Mouse (Mus musculus) thymus, postnatal 25 days (tissue): ENCODE data around the gene B4galt1.
"Not testable (repeated sequence)": the region's sequence is repeated elsewhere in the genome, so short reads cannot be mapped to it uniquely, and the experiment has no call there.

Experiments
- DNase-seq: peaks from one replicate; pipeline ENCODE4 v3.0.0; 2022

The B4galt1 gene

DNA sequence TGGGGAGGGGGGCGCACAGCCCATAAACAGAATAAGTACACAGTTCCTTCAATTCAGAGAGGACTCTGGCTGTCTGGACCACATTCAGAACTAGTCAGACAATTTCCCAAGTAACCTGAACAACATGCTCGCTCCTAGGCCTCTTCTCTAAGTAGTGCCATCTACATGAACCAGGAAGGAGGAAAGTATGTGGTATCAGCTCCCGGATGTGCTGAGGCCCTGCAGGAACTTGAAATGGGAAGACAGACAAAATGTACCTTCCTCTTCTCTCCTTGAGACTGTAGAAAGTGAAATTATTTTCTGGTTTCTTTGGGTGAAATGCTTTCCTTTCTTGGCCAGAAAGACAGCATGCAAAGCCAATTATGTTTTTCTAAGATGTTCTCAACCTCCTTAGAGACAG, 38.7 kb downstream of the B4galt1 start:
- no peak for DNase-seq

DNA sequence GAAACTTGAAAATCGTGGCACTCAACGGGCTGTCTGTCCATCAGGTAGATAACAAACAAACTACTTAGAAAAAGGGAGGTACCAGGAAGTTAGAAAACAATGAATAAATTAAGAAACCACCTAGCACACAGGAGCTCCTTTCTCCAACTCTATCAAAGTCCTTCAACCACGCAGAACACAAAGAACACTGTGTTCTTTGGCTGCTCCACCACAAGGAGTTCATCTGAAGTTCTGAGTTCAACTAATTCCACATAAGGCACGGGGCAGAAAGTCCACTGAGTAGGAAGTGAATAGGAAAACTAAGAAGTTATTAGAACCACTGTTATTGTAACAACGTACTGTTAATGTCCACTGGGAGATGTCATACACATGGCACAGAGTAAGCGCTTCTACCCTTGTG, 39.4 kb downstream of the B4galt1 start:
- no peak for DNase-seq

GRCm38 (mm10) chr4:40812891-40813290, 40.9 kb downstream of the B4galt1 start:
- DNase-seq = no peak

DNA sequence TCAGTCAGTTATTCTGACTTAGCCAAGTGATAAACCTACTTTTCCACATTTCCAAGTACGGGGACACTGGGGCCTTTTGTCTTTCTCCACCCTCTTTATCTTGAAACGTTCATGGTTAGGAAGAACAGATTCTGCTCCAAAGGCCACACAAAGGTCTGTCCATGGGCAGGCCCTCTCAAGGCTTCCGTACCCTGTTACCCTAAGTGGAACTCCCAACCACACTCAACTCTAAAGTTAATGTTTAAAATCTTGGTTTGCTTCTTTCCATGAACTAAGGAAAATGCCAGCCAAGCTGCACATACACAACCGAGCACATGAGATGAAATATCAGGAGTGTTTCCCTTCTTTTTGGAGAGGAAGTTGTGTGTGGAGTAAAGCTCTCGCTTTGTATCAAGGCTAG, 43.3 kb downstream of the B4galt1 start:
- no peak for DNase-seq

- no peak for DNase-seq
These were observed 46.4 kb downstream of the B4galt1 start for GRCm38 (mm10) chr4:40807382-40807781.

GRCm38 (mm10) chr4:40805401-40805800, 48.4 kb downstream of the B4galt1 start:
- no peak for DNase-seq

GRCm38 (mm10) chr4:40802787-40803186, 51.0 kb downstream of the B4galt1 start:
- no peak for DNase-seq

- no peak for DNase-seq
These were observed 51.9 kb downstream of the B4galt1 start for GRCm38 (mm10) chr4:40801908-40802307.

DNA sequence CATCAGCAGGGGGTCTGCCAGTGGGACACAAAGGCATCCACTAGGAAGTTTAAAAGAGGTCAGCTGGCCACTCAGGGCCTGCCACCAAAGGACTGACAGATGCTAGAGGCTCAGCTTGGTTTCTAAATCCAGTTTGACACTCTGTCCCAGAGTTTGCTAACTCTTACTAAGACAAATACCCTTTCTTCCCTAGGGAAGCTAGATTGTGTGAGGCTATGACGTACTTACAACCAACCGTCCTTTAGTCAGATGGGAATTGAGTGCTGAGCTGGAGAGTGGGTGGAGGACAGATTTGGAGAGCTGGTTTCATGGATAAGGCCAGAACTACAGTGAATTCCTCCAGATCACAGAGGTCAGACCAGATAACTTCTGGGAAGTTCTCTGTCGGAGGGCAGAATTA, 52.9 kb downstream of the B4galt1 start:
- no peak for DNase-seq

GRCm38 (mm10) chr4:40798833-40799555, 54.8 kb downstream of the B4galt1 start:
- not testable (repeated sequence) for DNase-seq

- no peak for DNase-seq
These were observed 58.0 kb downstream of the B4galt1 start for GRCm38 (mm10) chr4:40795761-40796160.

DNA sequence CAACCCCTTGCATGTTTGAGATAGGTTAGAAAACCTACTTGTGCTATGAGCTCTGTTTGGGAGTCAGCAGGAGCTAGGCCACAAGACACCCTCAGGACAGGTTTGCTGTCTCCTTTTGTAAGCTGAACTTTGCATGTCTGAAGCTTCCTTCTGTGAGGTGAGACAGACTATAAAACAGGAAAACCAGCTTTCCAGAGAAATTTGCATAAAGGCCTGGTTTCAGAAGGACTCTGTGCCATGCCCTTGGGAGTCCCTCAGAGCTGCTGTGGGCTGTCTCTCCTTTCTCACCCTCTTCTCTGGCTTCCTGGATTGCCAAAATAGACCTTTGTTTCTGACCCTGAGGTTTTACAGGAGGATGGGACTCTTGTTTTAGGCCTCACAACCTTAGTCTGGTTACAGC, 59.5 kb downstream of the B4galt1 start:
- no peak for DNase-seq

DNA sequence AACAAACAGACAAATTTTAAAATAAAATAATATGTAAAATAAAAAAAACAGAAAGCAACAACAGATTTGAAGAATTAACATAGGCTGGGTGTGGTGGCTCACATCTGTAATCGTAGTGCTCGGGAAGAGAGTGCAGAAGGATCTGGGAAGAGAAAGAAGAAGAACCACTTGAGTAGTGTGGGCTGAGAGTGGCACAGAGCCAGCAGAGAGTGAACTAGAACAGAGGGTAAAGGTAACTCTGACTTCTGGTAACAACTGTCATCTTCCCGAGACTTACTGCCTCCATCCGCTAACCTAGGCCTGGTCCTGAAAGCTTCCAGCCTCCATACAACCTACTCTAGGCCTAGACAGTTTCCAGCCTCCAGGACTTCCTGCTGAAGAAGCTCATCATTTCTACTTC, 62.6 kb downstream of the B4galt1 start:
- no peak for DNase-seq

GRCm38 (mm10) chr4:40786578-40786977, 67.2 kb downstream of the B4galt1 start:
- no peak for DNase-seq

DNA sequence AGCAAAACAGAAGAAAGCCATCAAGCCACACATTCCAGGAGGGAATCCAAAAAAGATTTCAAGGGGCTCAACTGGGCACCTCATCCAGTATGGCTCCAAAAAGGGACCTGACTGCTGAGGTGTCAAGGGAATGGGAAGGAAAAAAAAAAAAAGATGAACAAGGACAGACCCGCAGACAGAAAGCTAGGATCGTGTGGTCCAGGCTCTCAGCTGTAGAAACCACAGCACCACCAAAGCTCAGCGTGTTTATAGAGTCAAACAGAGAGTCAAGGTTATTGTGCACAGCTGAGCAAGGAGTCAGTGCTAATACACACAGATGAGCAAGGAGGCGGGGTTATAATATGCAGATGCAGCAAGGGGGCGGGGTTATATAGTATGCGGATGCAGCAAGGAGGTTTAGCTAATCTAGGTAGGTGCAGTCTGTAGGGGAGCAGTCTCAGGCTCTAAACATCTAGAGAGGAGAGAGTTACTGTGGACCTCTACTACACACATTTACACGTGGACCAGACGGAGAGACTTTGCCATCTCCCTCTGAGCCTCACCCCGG, 68.1 kb downstream of the B4galt1 start:
- DNase-seq = no peak

GRCm38 (mm10) chr4:40784556-40785169, 69.1 kb downstream of the B4galt1 start:
- DNase-seq = no peak

GRCm38 (mm10) chr4:40783049-40783448, 70.8 kb downstream of the B4galt1 start:
- no peak for DNase-seq

DNA sequence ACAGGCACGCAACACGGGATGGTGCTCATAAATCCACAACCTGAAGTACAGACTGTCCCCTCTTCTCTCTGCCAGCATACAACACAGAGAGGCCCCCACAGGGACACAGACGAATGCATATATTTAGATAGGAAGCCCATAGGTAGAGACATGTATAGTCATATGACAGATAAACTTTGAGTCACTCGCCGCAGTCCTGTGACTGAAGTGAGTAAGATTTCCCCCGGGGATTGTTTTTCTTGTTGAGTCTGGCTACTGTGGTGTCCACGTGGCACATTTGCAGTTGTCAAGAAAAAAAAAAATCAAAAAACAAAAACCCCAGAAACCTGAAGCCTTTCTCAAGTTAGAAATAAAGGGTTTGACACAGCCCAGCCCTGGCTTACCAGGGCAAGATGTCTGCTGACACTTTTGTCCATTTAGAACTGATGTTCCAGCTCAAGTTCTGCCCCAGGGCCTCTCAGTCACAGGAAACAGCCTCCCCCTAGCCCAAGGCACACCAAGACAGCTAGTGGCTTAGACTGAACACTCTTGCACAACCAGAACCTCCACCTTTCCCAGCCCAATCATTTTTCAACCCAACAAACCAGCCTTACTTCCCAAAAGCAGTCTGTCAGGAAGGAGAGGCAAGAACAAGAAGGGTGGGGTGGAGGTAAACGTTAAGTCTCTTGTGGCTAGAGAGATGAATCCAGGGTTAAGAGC, 71.9 kb downstream of the B4galt1 start:
- DNase-seq = no peak

GRCm38 (mm10) chr4:40781143-40781542, 72.7 kb downstream of the B4galt1 start:
- peak; percentile 77 for DNase-seq

DNA sequence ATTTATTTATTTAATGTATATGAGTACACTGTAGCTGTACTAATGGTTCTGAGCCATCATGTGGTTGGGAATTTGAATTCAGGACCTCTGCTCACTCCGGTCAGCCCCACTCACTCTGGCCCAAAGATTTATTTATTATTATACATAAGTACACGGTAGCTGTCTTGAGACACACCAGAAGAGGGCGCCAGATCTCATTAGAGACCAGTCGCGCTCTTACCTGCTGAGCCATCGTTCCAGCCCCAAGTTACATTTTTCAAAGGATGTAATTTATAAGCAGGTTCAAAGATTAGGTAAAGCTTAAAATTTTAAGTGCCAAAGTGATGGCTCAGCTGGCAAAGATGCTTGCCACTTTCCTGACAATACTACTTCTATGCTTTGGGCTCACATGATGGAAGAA, 75.1 kb downstream of the B4galt1 start:
- no peak for DNase-seq

GRCm38 (mm10) chr4:40777116-40777515, 76.7 kb downstream of the B4galt1 start:
- no peak for DNase-seq

GRCm38 (mm10) chr4:40776416-40776815, 77.4 kb downstream of the B4galt1 start:
- DNase-seq = no peak

GRCm38 (mm10) chr4:40774279-40775259, 79.2 kb downstream of the B4galt1 start:
- peak; percentile 81 for DNase-seq
